Mouse (Mus musculus) lung, adult 2 months (tissue): ENCODE data around the gene Syne3. TPM values are rescaled to one million over a fixed set of nuclear protein-coding genes. Genes with fewer than 3 reads are reported as not detected.

Experiments
- DNase-seq: peaks from one replicate; pipeline ENCODE4 v3.0.0; 2022
- H3K4me1 ChIP-seq: fragments of 200-500 bp; 2 replicates; pipeline ENCODE4 v1.6.1; 2011; ENCODE audit warnings: low read length; ENCODE audit not compliant: control insufficient read depth, insufficient read depth
- H3K4me3 ChIP-seq: fragments of 200-500 bp; replicated peaks from 2 replicates; pipeline ENCODE3; 2011; ENCODE audit warnings: low read depth, mild to moderate bottlenecking, control low read depth, low read length; ENCODE audit errors: extremely low read depth
- CTCF ChIP-seq: fragments of 200-500 bp; IDR thresholded peaks from 2 replicates; pipeline ENCODE4 v1.5.1; 2011; ENCODE audit warnings: mild to moderate bottlenecking, low read length, control low read depth; ENCODE audit not compliant: insufficient read depth
- POLR2A ChIP-seq: fragments of 200-500 bp; IDR thresholded peaks from 2 replicates; pipeline ENCODE4 v1.6.1; 2011; ENCODE audit warnings: low read depth, mild to moderate bottlenecking, control low read depth, low read length, borderline replicate concordance; ENCODE audit errors: extremely low read depth
- WGBS: fragments of 180-500 bp; shearing (Covaris S2); methylation state at CpG from one replicate; pipeline ENCODE4 v1.1.7; 2018; 5-methylcytosine and 5-hydroxymethylcytosine counted together
- polyA plus RNA-seq: library from polyadenylated mRNA; depleted of rRNA; stranded (reverse); fragments of >200 nt; gene quantifications from 2 replicates; pipeline ENCODE4 v1.2.3, GENCODE M21; 2012

Gene Syne3
- polyA plus RNA-seq, 1 experiment: 3.5 TPM

DNA sequence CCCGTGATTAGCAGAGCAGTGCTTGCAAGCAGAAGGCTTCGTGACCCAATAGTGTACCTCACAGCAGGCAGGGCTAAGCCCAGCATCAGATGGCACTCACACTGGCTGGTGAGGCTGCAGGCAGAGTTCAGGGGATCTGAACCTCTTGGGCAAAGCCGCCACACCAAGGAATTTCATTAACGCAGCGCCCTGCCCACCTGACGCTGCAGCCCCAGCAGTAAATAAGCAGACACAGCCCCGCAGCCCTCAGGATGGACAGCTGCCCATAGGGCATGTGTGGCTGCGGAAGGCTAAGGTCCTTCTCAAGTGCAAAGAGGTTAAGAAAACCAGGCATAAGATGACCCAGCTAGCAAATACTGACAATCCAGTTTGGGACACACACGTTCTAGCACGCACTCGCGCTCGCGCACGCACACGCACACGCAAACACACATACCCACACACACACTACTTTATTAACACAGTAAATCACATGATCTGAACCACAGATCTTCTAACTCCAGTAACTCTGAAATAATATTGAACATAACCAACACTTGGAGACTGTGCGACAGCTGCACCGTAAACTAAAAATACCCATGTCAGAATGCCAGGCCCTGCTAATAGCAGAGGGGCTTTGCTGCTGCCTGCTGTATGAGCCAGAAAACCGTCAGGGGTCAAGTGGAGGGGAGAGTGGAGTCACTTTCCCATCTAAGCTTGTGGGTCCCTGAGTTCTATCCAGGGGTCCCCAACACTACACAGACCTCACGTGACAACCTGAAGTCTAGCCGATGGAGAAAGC, 30.5 kb downstream of the Syne3 start:
- WGBS: 66% methylated on average over 22 of the region's 22 CpGs
- no peak overlapping the region for H3K4me3 ChIP-seq
- no peak for TF ChIP-seq CTCF
- TF ChIP-seq POLR2A: no peak
- H3K4me1 ChIP-seq: peaks cover 7% of the 10 kb centered on the region
- DNase-seq: no peak

DNA sequence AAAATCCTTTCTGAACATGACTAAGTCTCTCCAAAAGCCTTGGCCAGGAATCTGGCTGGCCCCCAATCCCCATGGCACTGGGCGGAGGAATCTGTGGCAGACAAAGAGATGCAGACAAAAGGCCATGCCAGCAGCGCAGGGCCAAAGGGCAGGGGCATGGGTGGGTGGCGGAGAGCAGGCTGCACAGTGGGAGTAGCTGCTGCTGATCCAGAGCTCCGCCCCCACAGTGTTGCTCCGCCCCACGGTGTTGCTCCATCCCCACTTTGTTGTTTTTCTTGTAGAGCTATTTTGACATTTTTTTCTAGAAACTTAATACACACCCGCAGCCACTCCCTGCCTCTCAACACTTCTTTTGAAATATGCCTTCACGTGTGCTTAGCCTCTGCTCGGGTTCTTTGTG, 31.2 kb downstream of the Syne3 start:
- Histone ChIP-seq H3K4me3 (no peak overlapping the region), H3K4me1 (peaks cover 7% of the 10 kb centered on the region)
- peak; percentile 46 for DNase-seq
- WGBS: 30% methylated on average over 9 of the region's 9 CpGs
- TF ChIP-seq CTCF (no peak), POLR2A (no peak)

DNA sequence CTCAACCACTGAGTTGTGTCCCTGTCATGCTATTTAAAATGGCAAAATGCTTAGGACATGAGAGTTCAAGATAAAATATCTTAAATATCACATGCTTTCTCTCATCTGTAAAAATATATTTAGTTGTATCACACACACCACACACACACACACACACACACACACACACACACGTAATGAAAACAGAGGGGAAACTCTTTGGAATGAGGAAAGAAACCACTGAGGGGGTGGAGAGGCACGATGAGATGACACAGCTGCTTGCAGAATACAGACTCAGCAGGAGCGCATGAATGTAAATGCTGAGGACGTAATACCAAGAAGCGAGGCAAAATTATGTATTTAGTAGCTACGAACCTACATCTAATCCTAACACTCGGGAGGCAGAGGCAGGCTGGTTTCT, 32.7 kb downstream of the Syne3 start:
- TF ChIP-seq CTCF: no peak
- TF ChIP-seq POLR2A: no peak
- no peak for DNase-seq
- no peak overlapping the region for H3K4me3 ChIP-seq
- WGBS: 83% methylated on average over 7 of the region's 7 CpGs
- H3K4me1 ChIP-seq: peaks cover 7% of the 10 kb centered on the region

DNA sequence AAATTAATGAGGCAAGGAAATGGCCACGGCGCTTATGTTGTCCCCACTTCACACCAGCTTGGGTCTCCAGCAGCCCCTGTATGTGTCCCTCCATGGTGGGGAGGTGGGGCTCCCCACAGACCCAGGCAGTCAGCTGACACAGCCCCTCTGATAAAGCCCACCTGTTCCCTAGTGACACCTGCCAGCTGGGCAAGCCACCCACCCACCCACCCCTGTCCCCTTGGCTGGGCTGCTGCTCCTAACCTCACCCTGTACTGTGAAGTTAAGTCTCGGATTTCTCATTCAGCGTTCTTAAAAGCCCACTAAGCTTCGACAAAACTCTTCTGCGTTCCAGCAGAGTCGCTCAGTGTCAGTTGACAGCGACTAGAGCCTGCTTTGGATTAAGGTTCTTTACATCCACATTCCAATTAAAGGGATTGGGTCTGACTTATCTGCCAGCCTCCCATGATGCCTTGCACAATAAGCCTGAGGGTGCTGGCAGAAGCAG, 33.2 kb downstream of the Syne3 start:
- TF ChIP-seq CTCF (no peak), POLR2A (no peak)
- Histone ChIP-seq H3K4me1 (peaks cover 7% of the 10 kb centered on the region), H3K4me3 (no peak overlapping the region)
- no peak for DNase-seq
- 77% methylated on average over 8 of the region's 8 CpGs for WGBS

DNA sequence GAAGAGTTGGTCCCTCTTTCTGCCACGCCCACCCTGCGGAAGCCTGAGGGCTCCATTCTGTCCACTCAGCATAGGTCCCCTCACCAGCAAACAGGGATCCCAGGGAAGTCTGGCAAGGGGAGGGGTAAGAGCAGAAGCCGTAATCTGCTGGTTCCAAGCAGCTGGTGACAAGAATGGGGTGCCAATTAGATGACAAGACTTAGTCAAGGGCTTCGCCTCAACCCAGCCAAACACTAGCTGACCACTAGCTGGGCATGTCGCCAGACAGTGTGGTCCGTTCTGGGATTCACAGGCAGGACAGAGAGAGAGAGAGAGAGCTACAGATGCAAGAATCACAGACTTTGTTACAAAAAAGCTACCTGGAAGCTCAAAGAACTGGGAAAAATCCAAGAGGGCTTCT, 36.7 kb downstream of the Syne3 start:
- DNase-seq: no peak
- 71% methylated on average over 6 of the region's 6 CpGs for WGBS

DNA sequence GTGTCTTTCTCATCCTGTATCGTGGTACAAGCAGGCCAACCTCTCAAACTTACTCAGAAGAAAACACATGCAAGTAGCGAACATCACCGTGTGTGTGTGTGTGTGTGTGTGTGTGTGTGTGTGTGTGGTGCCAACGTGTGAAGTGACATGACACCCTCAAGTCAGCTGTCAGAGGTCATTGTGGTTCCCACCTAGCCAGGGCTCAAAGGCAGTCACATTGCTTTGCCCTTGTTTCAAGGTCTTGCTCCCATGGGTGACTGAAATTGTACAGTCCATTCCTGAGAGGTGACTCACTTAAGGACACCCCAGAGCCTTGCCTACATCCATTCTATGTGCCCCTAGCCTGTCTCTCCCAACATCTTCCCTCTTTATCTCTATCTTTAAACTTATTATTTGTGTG, 40.0 kb downstream of the Syne3 start:
- WGBS: 77% methylated on average over 4 of the region's 4 CpGs
- TF ChIP-seq CTCF: no peak
- TF ChIP-seq POLR2A: no peak

More for the DNA sequence above, 36.7 kb downstream of the Syne3 start:
- Histone ChIP-seq H3K4me3 (no peak overlapping the region), H3K4me1 (no peaks in the 10 kb centered on the region)
- TF ChIP-seq CTCF (no peak), POLR2A (no peak)

DNA sequence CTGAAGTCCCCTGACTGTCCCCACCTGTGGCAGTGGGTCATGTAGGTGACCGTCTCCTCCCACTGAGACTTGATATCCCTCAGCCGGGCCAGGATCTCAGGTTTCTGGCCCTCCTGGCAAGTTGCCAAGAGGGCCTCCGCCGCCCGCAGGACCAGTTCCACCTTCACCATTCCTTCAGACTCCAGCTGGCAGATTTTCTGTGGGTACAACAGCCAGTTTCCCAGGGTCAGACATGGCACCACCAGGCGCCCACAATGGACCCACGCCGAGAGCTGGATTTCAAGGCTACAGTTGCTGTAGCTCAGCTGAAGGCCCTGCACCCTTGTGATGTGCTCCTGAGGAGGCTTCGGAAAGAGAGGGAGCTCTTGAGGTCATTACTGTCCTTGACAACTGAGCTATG, 40.4 kb downstream of the Syne3 start:
- WGBS: 83% methylated on average over 9 of the region's 9 CpGs
- no peak for DNase-seq
- Histone ChIP-seq H3K4me3 (no peak overlapping the region), H3K4me1 (peaks cover 4% of the 10 kb centered on the region)
- TF ChIP-seq POLR2A (no peak), CTCF (no peak)

More for the DNA sequence above, 40.0 kb downstream of the Syne3 start:
- no peak for DNase-seq
- H3K4me1 ChIP-seq: peaks cover 4% of the 10 kb centered on the region
- H3K4me3 ChIP-seq: no peak overlapping the region

DNA sequence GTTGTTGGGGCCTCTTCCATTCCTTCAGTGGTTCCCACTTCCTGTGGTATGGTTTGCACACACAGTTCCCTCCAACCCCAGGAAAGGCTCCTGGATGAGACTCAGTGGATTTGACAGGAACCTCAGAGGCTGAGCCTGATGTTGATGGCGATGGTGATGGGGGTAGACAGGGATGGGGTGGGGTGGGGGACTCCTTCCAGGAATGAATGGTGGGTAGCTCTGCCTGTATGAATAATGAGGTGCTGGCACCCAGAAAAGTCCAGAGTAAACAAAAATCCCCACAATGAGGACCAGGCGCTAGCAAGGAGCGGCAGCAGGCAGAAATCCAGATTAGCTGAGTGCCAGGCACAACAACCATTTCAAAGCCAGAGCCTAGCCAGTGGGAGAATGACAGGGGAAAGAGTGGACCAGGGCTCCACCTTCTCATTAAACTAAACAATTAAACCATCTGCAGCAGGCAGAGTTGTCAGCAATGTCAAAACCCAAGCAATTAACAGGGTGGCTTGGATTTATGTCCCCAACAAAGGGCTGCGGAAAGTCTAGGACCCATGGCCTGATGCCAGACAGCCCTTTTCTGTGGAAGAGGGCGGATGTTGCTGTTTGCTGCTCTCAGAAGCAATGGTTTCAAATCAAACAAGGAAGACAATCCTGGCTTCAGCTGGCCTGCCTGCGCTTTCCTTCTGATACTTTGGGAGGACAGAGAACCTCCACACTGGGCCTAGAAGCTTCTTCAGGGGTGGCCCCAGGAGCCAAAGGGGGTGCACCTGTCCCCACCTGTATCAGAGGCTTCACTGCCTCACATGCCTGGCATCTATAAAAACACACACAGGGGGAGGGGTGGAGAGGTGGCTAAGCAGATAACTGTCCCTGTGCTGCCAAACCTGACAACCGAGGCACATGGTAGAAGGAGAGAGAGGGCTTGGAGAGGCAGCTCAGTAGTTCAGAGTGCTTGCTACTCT, 44.4 kb downstream of the Syne3 start:
- DNase-seq: no peak
- H3K4me1 ChIP-seq: peaks cover 4% of the 10 kb centered on the region
- TF ChIP-seq POLR2A (no peak), CTCF (no peak)
- H3K4me3 ChIP-seq: no peak overlapping the region
- 22% methylated on average over 7 of the region's 7 CpGs for WGBS

DNA sequence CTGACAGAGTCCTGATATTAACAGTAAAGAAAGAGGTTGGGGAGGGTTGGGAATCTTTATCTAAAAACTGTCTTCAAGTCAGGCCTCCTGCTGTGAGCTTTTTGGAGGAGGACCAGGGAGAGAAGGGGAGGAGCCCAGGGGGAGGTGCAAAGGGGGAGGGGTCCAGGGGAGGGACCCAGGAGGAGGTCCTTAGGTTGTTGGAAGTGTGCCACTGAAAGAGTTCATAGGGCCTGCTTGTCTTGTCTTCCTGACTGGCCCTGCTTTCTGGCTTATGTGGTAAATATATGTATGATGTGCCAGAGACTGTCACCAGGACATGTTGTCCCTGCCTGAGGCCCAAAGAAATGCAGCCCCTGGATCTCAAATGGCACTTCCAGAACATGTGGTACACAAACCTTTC, 49.2 kb downstream of the Syne3 start:
- DNase-seq: no peak
- H3K4me3 ChIP-seq: no peak overlapping the region
- TF ChIP-seq POLR2A (no peak), CTCF (no peak)
- peaks cover under 1% of the 10 kb centered on the region; the same call in 1 of the 2 replicates for H3K4me1 ChIP-seq

DNA sequence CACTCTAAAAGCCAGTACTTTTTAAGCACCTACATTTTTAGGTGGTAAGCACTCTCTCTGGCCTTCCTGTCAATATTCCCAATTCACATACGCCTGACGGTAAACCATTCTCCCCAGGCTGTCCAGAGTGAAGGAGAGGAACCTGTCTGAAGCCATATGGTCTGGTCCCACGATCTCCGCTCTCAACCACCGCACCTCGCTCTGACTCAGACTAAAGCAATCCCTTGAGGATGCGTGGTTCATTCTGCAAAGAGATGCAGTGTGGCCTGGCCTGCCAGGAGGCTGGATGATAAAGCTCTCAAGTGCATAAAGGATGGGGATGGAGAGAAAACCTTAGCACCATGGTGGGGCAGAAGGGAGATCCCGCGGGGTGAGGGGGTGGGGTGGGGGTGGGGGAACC, 49.6 kb downstream of the Syne3 start:
- no peak for DNase-seq
- H3K4me3 ChIP-seq: no peak overlapping the region
- 75% methylated on average over 9 of the region's 9 CpGs for WGBS
- H3K4me1 ChIP-seq: no peaks in the 10 kb centered on the region
- TF ChIP-seq CTCF: no peak
